Mouse (Mus musculus): Measurements from ENCODE around the gene Ackr3.

- TF ChIP-seq POLR2A (IDR thresholded peaks at IDR 0.05; ENCODE audit: low read depth, low read length) (no peak), CTCF (IDR thresholded peaks at IDR 0.05; ENCODE audit: borderline replicate concordance, insufficient read depth, low read length) (0 out of 2 replicates have a peak, but pooled peaks have one; percentile 11)
Observed at GRCm38 (mm10) chr1:90245533-90245932, 41.8 kb downstream of the Ackr3 start.

All from embryonic fibroblast, embryonic 13.5 days (primary cell).